Mouse (Mus musculus): ENCODE data around the gene Ifnar1.

- TF ChIP-seq CTCF (IDR thresholded peaks at IDR 0.05; ENCODE audit: control insufficient read depth, insufficient read depth, low read length) (no peak), POLR2A (IDR thresholded peaks at IDR 0.05; ENCODE audit: borderline replicate concordance, control insufficient read depth, low read depth, low read length) (peak; percentile 68; the same call in 1 of the 2 replicates)
These were observed 62.1 kb downstream of the Ifnar1 start, which contains the start of gene Ifngr2 for GRCm38 (mm10) chr16:91546836-91547741.

Measured in bone marrow, adult 2 months (tissue).